Mouse (Mus musculus): ENCODE data around the gene Mras. TPM values are rescaled to one million over a fixed set of nuclear protein-coding genes. Genes with fewer than 3 reads are reported as not detected.

The Mras gene
- total and polyA plus RNA-seq, 3 experiments: 0.17 TPM; not detected in 2

- Histone ChIP-seq H3K36me3 (ENCODE audit: control insufficient read depth in 1 of 2, insufficient read depth in 2 of 2, low read length in 2 of 2) (no peaks in the 10 kb centered on the region), H3K4me1 (ENCODE audit: control insufficient read depth in 1 of 2, insufficient read depth in 2 of 2, low read length in 2 of 2) (no peaks in the 10 kb centered on the region), H3K27ac (ENCODE audit: control insufficient read depth, low read depth, low read length) (no peak overlapping the region), H3K27me3 (ENCODE audit: control insufficient read depth in 1 of 2, insufficient read depth in 2 of 2, low read length in 2 of 2) (peaks cover 0 to 6% of the 10 kb centered on the region in 2 experiments; a peak in 1 of 4 replicates), H3K79me2 (ENCODE audit: control insufficient read depth, insufficient read depth, low read length, poor library complexity) (no peaks in the 10 kb centered on the region), H3K9me3 (replicated peaks; ENCODE audit: insufficient read depth, low read length) (no peaks in the 10 kb centered on the region), H3K9ac (ENCODE audit: control insufficient read depth, low read depth, low read length, poor library complexity, severe bottlenecking) (no peak overlapping the region), H3K4me3 (ENCODE audit: control insufficient read depth in 1 of 2, insufficient read depth in 1 of 2, low read depth in 2 of 2, low read length in 2 of 2) (no peak overlapping the region)
- no peak for TF ChIP-seq USF2 (IDR thresholded peaks at IDR 0.05; ENCODE audit: borderline replicate concordance in 1 of 2, insufficient read depth in 1 of 2, low read depth in 1 of 2, low read length in 2 of 2)
- no peak for TF ChIP-seq NELFE (IDR thresholded peaks at IDR 0.05; ENCODE audit: low read depth, low read length)
- no peak for TF ChIP-seq TCF12 (IDR thresholded peaks at IDR 0.05; ENCODE audit: low read depth, low read length)
- TF ChIP-seq CTCF (IDR thresholded peaks at IDR 0.05 in 2 of 3, conservative IDR thresholded peaks at IDR 0.05 in 1 of 3; ENCODE audit: control insufficient read depth in 1 of 3, insufficient read depth in 1 of 3, low read depth in 2 of 3, low read length in 3 of 3, poor library complexity in 1 of 3, severe bottlenecking in 1 of 3): no peak
- no peak for TF ChIP-seq MAFK (IDR thresholded peaks at IDR 0.05; ENCODE audit: borderline replicate concordance, low read depth, low read length)
- no peak for TF ChIP-seq EP300 (IDR thresholded peaks at IDR 0.05; ENCODE audit: low read depth in 1 of 2, low read length in 2 of 2)
- TF ChIP-seq MAZ (IDR thresholded peaks at IDR 0.05; ENCODE audit: low read depth, low read length): no peak
- no peak for TF ChIP-seq SIN3A (IDR thresholded peaks at IDR 0.05; ENCODE audit: low read length)
- TF ChIP-seq TAL1 (IDR thresholded peaks at IDR 0.05; ENCODE audit: low read length): no peak
- TF ChIP-seq JUND (IDR thresholded peaks at IDR 0.05; ENCODE audit: low read depth, low read length): no peak
- TF ChIP-seq ZC3H11A (IDR thresholded peaks at IDR 0.05; ENCODE audit: low read depth, low read length): no peak
- TF ChIP-seq MAX (IDR thresholded peaks at IDR 0.05; ENCODE audit: low read length): no peak
- no peak for TF ChIP-seq ETS1 (IDR thresholded peaks at IDR 0.05; ENCODE audit: low read depth, low read length)
- no peak for TF ChIP-seq POLR2AphosphoS5 (IDR thresholded peaks at IDR 0.05; ENCODE audit: borderline replicate concordance, low read depth, low read length)
- no peak for TF ChIP-seq ZMIZ1 (IDR thresholded peaks at IDR 0.05; ENCODE audit: low read depth, low read length)
- no peak for TF ChIP-seq MEF2A (IDR thresholded peaks at IDR 0.05; ENCODE audit: extremely low read depth, insufficient replicate concordance, low read depth, low read length, poor library complexity, severe bottlenecking)
- TF ChIP-seq RAD21 (IDR thresholded peaks at IDR 0.05; ENCODE audit: low read depth, low read length): no peak
- DNase-seq (ENCODE audit: low read depth, low spot score): no peak
These were observed 5.8 kb downstream of the Mras start for GRCm38 (mm10) chr9:99431346-99431745.

- Histone ChIP-seq H3K9me3 (replicated peaks; ENCODE audit: insufficient read depth, low read length) (no peaks in the 10 kb centered on the region), H3K27ac (ENCODE audit: control insufficient read depth, low read depth, low read length) (no peak overlapping the region), H3K4me1 (ENCODE audit: control insufficient read depth in 1 of 2, insufficient read depth in 2 of 2, low read length in 2 of 2) (no peaks in the 10 kb centered on the region), H3K4me3 (ENCODE audit: control insufficient read depth in 1 of 2, insufficient read depth in 1 of 2, low read depth in 2 of 2, low read length in 2 of 2) (no peak overlapping the region), H3K79me2 (ENCODE audit: control insufficient read depth, insufficient read depth, low read length, poor library complexity) (no peaks in the 10 kb centered on the region), H3K27me3 (ENCODE audit: control insufficient read depth in 1 of 2, insufficient read depth in 2 of 2, low read length in 2 of 2) (peaks cover 0 to 6% of the 10 kb centered on the region in 2 experiments; a peak in 1 of 4 replicates), H3K9ac (ENCODE audit: control insufficient read depth, low read depth, low read length, poor library complexity, severe bottlenecking) (no peak overlapping the region), H3K36me3 (ENCODE audit: control insufficient read depth in 1 of 2, insufficient read depth in 2 of 2, low read length in 2 of 2) (no peaks in the 10 kb centered on the region)
- TF ChIP-seq TBP (IDR thresholded peaks at IDR 0.05; ENCODE audit: low read depth, low read length) (no peak), TAL1 (IDR thresholded peaks at IDR 0.05; ENCODE audit: low read length) (no peak), ELF1 (IDR thresholded peaks at IDR 0.05; ENCODE audit: low read depth, low read length) (no peak), TCF12 (IDR thresholded peaks at IDR 0.05; ENCODE audit: low read depth, low read length) (no peak), SMC3 (IDR thresholded peaks at IDR 0.05; ENCODE audit: low read depth, low read length) (no peak), USF1 (IDR thresholded peaks at IDR 0.05; ENCODE audit: low read depth, low read length) (peak; percentile 55), BHLHE40 (IDR thresholded peaks at IDR 0.05; ENCODE audit: borderline replicate concordance, low read depth, low read length) (no peak), CHD1 (IDR thresholded peaks at IDR 0.05; ENCODE audit: low read depth, low read length) (no peak)
- no peak for DNase-seq (ENCODE audit: low read depth, low spot score)
These were observed 6.4 kb downstream of the Mras start for GRCm38 (mm10) chr9:99430806-99431205.
